23 mouse cellular contexts compared by ENCODE assay signal in the genomic region with DNA sequence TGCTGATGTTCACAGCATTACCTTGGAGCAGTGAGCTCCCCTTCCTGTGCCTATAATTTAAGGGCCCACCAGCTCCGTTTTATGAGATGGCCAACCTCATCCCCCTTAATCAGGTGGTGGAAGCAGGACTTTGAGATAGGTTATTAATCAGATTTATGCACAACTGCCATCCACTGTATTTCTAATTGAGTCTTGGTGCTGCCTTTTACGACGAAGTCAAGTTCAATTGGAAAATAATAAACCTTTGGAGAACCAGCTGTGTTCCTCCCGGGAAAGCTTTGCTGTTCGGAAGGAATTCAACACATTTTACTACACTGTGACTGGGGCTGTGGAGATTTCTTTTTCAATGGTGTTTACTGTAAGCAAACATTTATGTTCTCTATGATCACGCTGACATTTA.
DNase-seq lines count a peak whose midpoint lies in the region; ATAC-seq lines count a peak whose summit lies in the region.
"Had no signal": no experiment of that assay in that cellular context is flagged by ENCODE, and none has a peak within 500 bp of the region (broad histone marks: within the 10 kb centered on the region; RNA-seq: fewer than 3 reads in every experiment).

No protein-coding gene starts in this region.

- H3K36me3 ChIP-seq in kidney, embryonic 15.5 days: no peaks in the 10 kb centered on the region
- no peaks in the 10 kb centered on the region for H3K36me3 ChIP-seq in neural tube, embryonic 11.5 days (ENCODE audit: control insufficient read depth, insufficient read depth, low read length)
- H3K36me3 ChIP-seq in limb, embryonic 13.5 days: no peaks in the 10 kb centered on the region
- H3K36me3 ChIP-seq: embryonic facial prominence, embryonic 13.5 days; heart, embryonic 12.5 days; hindbrain, embryonic 13.5 days; liver, embryonic 13.5 days had no signal

- no peak overlapping the region for H3K4me2 ChIP-seq in kidney, embryonic 15.5 days
- H3K4me2 ChIP-seq in neural tube, embryonic 11.5 days (ENCODE audit: low read depth): no peak overlapping the region
- no peak overlapping the region for H3K4me2 ChIP-seq in limb, embryonic 13.5 days (replicated peaks)
- H3K4me2 ChIP-seq: embryonic facial prominence, embryonic 13.5 days; heart, embryonic 12.5 days; hindbrain, embryonic 13.5 days; liver, embryonic 13.5 days had no signal

- H3K4me1 ChIP-seq in kidney, embryonic 15.5 days: peaks cover 16% of the 10 kb centered on the region
- 0 out of 2 replicates have a peak, but pooled peaks cover 5% of the 10 kb centered on the region for H3K4me1 ChIP-seq in neural tube, embryonic 11.5 days (ENCODE audit: control insufficient read depth, insufficient read depth, low read length)
- peaks cover 12% of the 10 kb centered on the region; the same call in 1 of the 2 replicates for H3K4me1 ChIP-seq in limb, embryonic 13.5 days
- H3K4me1 ChIP-seq: heart, embryonic 12.5 days; hindbrain, embryonic 13.5 days; liver, embryonic 13.5 days had no signal

- WGBS in kidney, embryonic 15.5 days: 26% methylated on average over 6 of the region's 6 CpGs
- 53% methylated on average over 6 of the region's 6 CpGs for WGBS in neural tube, embryonic 11.5 days
- WGBS in limb, embryonic 13.5 days: 9% methylated on average over 6 of the region's 6 CpGs

- ATAC-seq in kidney, embryonic 15.5 days (replicated peaks; ENCODE audit: low FRiP score): peak; percentile 75
- ATAC-seq in neural tube, embryonic 11.5 days (ENCODE audit: insufficient read depth, low FRiP score, low TSS enrichment): 0 out of 2 replicates have a peak, but pooled peaks have one; percentile 39
- no peak; the same call in 1 of the 2 replicates for ATAC-seq in limb, embryonic 13.5 days (ENCODE audit: low FRiP score, low read depth)
- ATAC-seq: inflammation-experienced regulatory T-cells, adult 6 months had no signal

- H3K4me3 ChIP-seq in kidney, embryonic 15.5 days (replicated peaks): no peak overlapping the region
- H3K4me3 ChIP-seq in neural tube, embryonic 11.5 days (ENCODE audit: low read depth, low read length): no peak overlapping the region
- H3K4me3 ChIP-seq in limb, embryonic 13.5 days: no peak overlapping the region
- H3K4me3 ChIP-seq: embryonic facial prominence, embryonic 13.5 days; heart, adult 2 months; heart, embryonic 12.5 days; hindbrain, embryonic 13.5 days; liver, embryonic 13.5 days had no signal

- no peaks in the 10 kb centered on the region for H3K27me3 ChIP-seq in kidney, embryonic 15.5 days
- no peaks in the 10 kb centered on the region for H3K27me3 ChIP-seq in neural tube, embryonic 11.5 days (ENCODE audit: control insufficient read depth, insufficient read depth, low read length)
- H3K27me3 ChIP-seq in limb, embryonic 13.5 days: no peaks in the 10 kb centered on the region
- H3K27me3 ChIP-seq: embryonic facial prominence, embryonic 13.5 days; heart, embryonic 12.5 days; hindbrain, embryonic 13.5 days; liver, embryonic 13.5 days had no signal

- H3K27ac ChIP-seq in kidney, embryonic 15.5 days: no peak overlapping the region
- H3K27ac ChIP-seq in neural tube, embryonic 11.5 days (ENCODE audit: low read depth, low read length): no peak overlapping the region
- 0 out of 2 replicates have a peak overlapping the region, but pooled peaks have one; percentile 49 for H3K27ac ChIP-seq in limb, embryonic 13.5 days
- H3K27ac ChIP-seq: embryonic facial prominence, embryonic 13.5 days; heart, adult 2 months; hindbrain, embryonic 13.5 days; liver, embryonic 13.5 days had no signal

- no peaks in the 10 kb centered on the region for H3K9me3 ChIP-seq in kidney, embryonic 15.5 days (replicated peaks)
- no peaks in the 10 kb centered on the region for H3K9me3 ChIP-seq in neural tube, embryonic 11.5 days (ENCODE audit: control insufficient read depth, low read length)
- no peaks in the 10 kb centered on the region for H3K9me3 ChIP-seq in limb, embryonic 13.5 days
- H3K9me3 ChIP-seq: embryonic facial prominence, embryonic 13.5 days; heart, embryonic 12.5 days; hindbrain, embryonic 13.5 days; liver, embryonic 13.5 days had no signal

- DNase-seq in kidney, adult 11 months: no peak
- DNase-seq in neural tube, embryonic 11.5 days (ENCODE audit: low spot score): no peak
- no peak for DNase-seq in neural tube, embryonic 10.5 days (ENCODE audit: extremely low spot score, low spot score)
- DNase-seq in urinary bladder, adult 2 months (ENCODE audit: low spot score): no peak
- DNase-seq: adrenal gland, postnatal 25 days; B cell, adult 2 months; cerebellum, adult 11-12 months; cerebellum, postnatal 10 days; heart, adult 2 months; heart, postnatal 4 days; kidney, adult 18-20 months; left cerebral cortex, postnatal 4 days; liver, embryonic 13.5 days; lung, adult 18-20 months; lung, postnatal 10 days; midbrain, embryonic 14.5 days; thymus, postnatal 4 days had no signal

- no peak overlapping the region for H3K9ac ChIP-seq in kidney, embryonic 15.5 days
- no peak overlapping the region for H3K9ac ChIP-seq in neural tube, embryonic 11.5 days (ENCODE audit: low read length)
- no peak overlapping the region for H3K9ac ChIP-seq in limb, embryonic 13.5 days
- H3K9ac ChIP-seq: embryonic facial prominence, embryonic 13.5 days; heart, embryonic 12.5 days; hindbrain, embryonic 13.5 days; liver, embryonic 13.5 days had no signal
